In the genomic region with DNA sequence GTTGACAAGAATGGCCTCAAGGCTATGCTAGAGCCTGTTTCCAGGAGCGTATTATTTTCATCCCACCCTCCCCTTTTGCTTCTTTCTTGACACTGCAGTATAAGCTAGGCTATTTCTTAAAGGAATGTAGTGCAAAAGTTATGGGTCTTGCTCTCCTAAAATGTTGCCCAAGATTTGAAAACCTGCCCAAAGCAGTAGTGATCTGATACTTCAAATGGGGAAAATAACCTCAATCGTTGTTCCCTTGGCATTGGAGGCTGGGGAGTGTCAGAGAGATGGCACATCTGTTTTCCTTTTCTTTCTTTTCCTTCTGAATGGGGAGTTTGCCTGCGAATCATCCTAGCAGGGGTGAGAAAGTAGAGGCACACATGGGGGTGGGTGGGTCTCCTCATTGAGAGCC, we compare ENCODE assay signal across 12 mouse cellular contexts. TPM values are rescaled to one million over a fixed set of nuclear protein-coding genes. Genes with fewer than 3 reads are reported as not detected.
"Had no signal": no experiment of that assay in that cellular context is flagged by ENCODE, and none has a peak within 500 bp of the region (broad histone marks: within the 10 kb centered on the region; RNA-seq: fewer than 3 reads in every experiment).

No protein-coding gene starts in this region.

- H3K36me3 ChIP-seq: limb, embryonic 15.5 days; liver, embryonic 12.5 days; lung, embryonic 15.5 days; neural tube, embryonic 15.5 days had no signal

- H3K9ac ChIP-seq: limb, embryonic 15.5 days; liver, embryonic 12.5 days; lung, embryonic 15.5 days; neural tube, embryonic 15.5 days had no signal

- H3K27ac ChIP-seq: limb, embryonic 15.5 days; liver, embryonic 12.5 days; lung, embryonic 15.5 days; neural tube, embryonic 15.5 days had no signal

- H3K9me3 ChIP-seq: limb, embryonic 15.5 days; liver, embryonic 12.5 days; lung, embryonic 15.5 days; neural tube, embryonic 15.5 days had no signal

- ATAC-seq: liver, embryonic 12.5 days had no signal

- H3K4me1 ChIP-seq: limb, embryonic 15.5 days; liver, embryonic 12.5 days; lung, embryonic 15.5 days; neural tube, embryonic 15.5 days had no signal

- DNase-seq: kidney, adult 18-20 months; kidney, postnatal 10 days; layer of hippocampus, postnatal 36 days; right cerebral cortex, adult 18-20 months; right cerebral cortex, postnatal 25 days; thymus, postnatal 36 days had no signal

- H3K4me3 ChIP-seq: limb, embryonic 15.5 days; liver, embryonic 12.5 days; lung, embryonic 15.5 days; myocyte; neural tube, embryonic 15.5 days had no signal

- H3K27me3 ChIP-seq: limb, embryonic 15.5 days; liver, embryonic 12.5 days; lung, embryonic 15.5 days; neural tube, embryonic 15.5 days had no signal

- H3K4me2 ChIP-seq: limb, embryonic 15.5 days; liver, embryonic 12.5 days; lung, embryonic 15.5 days; neural tube, embryonic 15.5 days had no signal

RNA-seq across cellular contexts. Expression of a gene that starts 19.7 kb away (rescaled TPM):
- total RNA-seq: megakaryocyte progenitor cell, adult 5-6 weeks had no signal
